Mouse (Mus musculus) retina, postnatal 7 days (tissue): ENCODE data around the gene Cdhr1.

ENCODE experiments used
- DNase-seq: peaks from one replicate; pipeline ENCODE4 v3.0.0-alpha.2; 2012; ENCODE audit warnings: low read depth, low spot score

The Cdhr1 gene

GRCm38 (mm10) chr14:37068516-37068915 lies 29.6 kb downstream of the Cdhr1 start:
- DNase-seq, result no peak

- DNase-seq, result peak; percentile 40
These were observed 30.5 kb downstream of the Cdhr1 start, which contains the start of gene Lrit2 for GRCm38 (mm10) chr14:37067629-37068028. Gene Lrit2 (plus strand): TSS chr14:37067929.

DNA sequence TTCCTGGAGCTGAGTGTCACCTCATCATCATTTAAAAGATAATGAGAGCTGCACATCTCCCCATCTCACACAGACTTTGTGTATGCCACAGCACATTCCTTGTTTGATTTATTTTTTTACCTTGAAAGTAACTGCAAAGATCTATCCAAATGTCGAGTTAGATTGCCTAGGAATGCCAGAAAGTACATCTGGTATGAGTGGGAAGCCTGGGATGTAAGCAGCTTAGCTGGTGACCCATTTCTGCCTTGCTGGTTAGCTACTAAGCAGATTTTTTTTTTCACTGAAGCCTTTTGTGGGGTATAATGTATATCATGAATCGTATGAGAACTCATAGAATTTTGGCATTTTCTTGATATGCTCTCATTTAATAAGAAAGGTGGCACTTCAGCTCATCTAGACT lies 31.5 kb downstream of the Cdhr1 start:
- peak; percentile 39 for DNase-seq

DNA sequence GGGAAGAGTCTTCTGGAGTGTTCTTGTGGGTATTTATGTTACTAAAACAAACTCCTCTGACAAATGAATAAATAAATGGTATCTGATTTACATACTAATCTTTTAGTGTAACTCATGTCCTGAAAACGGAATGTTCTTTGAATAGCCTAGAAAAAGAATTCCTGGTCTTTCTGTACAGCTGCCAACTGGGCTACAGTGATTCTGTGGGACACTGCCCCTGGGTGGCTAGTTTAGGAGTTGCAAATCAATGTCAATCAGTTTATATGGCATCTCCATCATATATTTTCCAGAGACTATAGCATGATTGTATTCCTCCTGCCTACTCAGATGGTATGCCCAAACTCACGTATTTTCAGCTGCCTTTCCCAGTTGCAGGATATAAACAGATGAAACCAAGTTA lies 33.3 kb downstream of the Cdhr1 start:
- no peak for DNase-seq

DNA sequence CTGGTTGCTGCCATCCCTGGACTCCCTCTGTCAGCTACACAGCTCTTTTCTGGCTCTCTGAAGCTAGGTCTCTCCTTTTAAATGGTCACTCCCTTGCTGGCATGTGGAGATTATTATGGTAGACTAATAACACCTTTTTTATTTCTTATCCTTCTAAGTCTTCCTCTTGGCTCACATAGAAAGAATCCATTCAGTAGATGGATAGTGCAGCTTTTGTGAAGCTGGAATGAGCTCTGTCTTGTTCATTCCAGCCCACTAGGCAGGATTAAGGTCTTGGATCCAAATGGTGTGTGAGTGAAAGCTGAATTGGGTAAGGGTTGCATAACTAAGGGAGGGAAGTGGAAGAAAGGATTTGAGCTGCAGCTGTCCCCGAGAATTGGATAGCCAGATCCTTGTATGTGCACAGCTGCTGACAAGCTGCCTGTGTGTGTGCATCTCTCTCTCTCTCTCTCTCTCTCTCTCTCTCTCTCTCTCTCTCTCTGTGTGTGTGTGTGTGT lies 49.2 kb downstream of the Cdhr1 start, which contains the start of gene Rgr:
Rgr (minus strand) TSS at position 51 of the 497 bp plus-strand sequence.
- no peak for DNase-seq

- no peak for DNase-seq
These were observed 63.7 kb downstream of the Cdhr1 start for GRCm38 (mm10) chr14:37034432-37034831.

GRCm38 (mm10) chr14:37033241-37033640 lies 64.9 kb downstream of the Cdhr1 start:
- DNase-seq, result peak; percentile 67

DNA sequence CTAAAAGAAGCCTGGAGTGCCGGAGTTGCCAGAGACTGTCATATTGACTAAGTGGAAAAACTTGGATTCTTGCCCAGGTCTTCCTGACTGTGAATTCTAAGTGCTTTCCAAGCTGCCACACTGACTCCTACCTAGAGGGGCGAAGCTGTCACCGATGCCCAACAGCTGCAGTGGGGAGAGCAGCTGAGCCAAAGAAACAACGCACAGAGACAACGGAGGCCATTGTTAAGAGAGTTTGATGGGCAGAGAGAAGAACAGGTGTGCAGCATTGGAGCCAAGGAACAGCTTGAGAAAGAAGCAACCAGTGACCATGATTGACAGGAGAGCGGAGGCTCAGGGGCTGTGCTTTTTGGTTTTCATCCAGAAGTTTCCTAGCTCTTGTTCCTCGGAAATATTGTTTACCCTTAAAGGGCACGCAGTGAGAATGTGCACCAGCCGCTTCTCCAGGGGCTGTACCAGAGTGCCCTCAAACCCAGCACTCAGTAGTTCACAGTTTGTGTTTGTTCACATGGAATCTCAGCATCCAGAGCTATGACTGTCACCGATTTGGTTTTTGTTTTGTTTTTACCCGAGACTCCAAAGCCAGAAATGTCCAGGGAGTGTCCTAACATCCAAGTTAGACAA lies 65.6 kb downstream of the Cdhr1 start:
- DNase-seq, result no peak

DNA sequence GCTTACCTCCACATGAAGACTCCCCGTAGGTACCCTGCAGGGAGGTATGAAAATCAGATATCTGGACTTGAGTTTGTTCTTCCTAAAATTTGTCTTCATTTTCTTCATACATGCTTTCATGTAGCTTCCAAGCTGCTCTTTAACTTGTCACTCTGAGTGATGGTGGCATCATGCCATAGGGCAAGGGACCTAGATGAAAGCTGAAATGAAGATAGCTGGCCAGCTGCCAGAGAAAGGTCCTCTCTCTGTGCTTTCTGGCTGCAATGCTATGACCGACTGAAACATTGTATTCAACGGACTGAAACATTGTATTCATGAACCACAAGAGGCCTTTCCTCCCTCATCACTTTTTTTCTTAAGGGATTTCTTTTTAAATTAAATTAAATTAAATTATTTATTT lies 69.6 kb downstream of the Cdhr1 start:
- no peak for DNase-seq

- DNase-seq, result no peak
These were observed 70.2 kb downstream of the Cdhr1 start for GRCm38 (mm10) chr14:37027951-37028350.
